Mouse (Mus musculus) retina, postnatal 7 days (tissue): Measurements from ENCODE around the gene Rnls.

Experiments
- DNase-seq: peaks from one replicate; pipeline ENCODE4 v3.0.0-alpha.2; 2012; ENCODE audit warnings: low read depth, low spot score

Gene Rnls

GRCm38 (mm10) chr19:33264224-33264993, 127.7 kb downstream of the Rnls start:
- DNase-seq = no peak

GRCm38 (mm10) chr19:33262421-33262820, 129.7 kb downstream of the Rnls start:
- DNase-seq = no peak

DNA sequence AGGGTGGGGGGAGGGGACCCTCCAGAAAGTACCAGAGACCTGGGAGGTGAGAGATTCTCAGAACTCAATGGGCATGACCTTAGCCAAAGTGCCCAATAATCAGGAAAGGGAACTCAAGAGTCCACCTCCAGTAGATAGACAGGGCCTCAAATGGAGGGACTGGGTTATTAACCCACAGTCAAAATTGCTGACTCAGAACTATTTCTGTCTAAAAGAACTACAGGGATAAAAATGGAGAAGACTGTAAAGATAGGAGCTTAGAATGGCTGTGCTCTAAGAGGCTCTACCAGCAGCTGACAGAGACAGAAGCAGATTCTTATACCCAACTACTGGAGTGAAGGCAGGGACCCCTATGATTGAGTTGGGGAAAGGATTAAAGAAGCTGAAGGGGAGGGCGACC, 132.9 kb downstream of the Rnls start:
- no peak for DNase-seq

- no peak for DNase-seq
Observed at GRCm38 (mm10) chr19:33253893-33254292, 138.2 kb downstream of the Rnls start.

DNA sequence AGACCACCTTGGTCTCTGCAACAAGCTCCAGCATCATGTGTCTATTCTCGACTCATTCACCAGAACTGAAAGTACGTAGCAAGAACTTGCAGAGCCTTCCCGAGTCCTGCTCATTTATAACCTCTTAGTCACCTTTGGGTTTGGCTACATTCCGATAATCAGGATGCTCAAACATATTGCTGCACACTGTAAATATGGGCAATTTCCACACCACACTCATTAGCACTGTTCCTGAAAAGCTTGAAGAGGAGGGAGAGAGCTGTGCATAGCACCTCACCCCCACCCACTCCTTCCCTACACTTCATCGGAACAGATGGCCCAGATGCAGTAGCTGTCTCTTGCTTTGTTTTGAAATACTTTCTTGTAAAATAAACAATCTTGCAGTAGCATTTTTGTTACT, 139.9 kb downstream of the Rnls start:
- DNase-seq = no peak

GRCm38 (mm10) chr19:33244196-33244595, 147.9 kb downstream of the Rnls start:
- DNase-seq = no peak

- no peak for DNase-seq
Observed at GRCm38 (mm10) chr19:33240386-33240785, 151.7 kb downstream of the Rnls start.

- no peak for DNase-seq
Observed at GRCm38 (mm10) chr19:33232902-33233301, 159.2 kb downstream of the Rnls start.

GRCm38 (mm10) chr19:33231303-33231702, 160.8 kb downstream of the Rnls start:
- DNase-seq = no peak

DNA sequence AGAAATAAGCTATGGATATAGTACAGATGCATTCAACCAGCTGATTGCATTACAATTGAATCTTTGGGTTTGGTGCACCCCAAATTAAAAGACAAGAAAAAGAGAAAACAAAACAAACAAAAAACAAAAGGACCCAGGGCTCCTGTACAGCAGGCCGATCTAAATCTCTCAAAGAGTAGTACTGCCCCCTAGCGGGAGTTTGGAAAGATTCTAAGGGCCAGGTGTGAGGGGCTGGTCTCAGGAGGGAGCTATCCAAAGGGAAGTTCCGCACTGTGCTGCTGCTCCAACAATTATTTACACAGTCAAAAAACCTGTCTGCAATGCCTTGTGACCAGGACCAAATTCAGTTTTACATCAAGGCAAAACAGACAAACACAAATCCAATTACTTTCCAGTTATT, 165.1 kb downstream of the Rnls start:
- peak; percentile 81 for DNase-seq

GRCm38 (mm10) chr19:33225858-33226705, 166.0 kb downstream of the Rnls start:
- DNase-seq = no peak

- DNase-seq = no peak
Observed at GRCm38 (mm10) chr19:33225002-33225376, 167.1 kb downstream of the Rnls start.

GRCm38 (mm10) chr19:33224181-33225001, 167.7 kb downstream of the Rnls start:
- DNase-seq = no peak

GRCm38 (mm10) chr19:33223766-33224165, 168.3 kb downstream of the Rnls start:
- DNase-seq = no peak

DNA sequence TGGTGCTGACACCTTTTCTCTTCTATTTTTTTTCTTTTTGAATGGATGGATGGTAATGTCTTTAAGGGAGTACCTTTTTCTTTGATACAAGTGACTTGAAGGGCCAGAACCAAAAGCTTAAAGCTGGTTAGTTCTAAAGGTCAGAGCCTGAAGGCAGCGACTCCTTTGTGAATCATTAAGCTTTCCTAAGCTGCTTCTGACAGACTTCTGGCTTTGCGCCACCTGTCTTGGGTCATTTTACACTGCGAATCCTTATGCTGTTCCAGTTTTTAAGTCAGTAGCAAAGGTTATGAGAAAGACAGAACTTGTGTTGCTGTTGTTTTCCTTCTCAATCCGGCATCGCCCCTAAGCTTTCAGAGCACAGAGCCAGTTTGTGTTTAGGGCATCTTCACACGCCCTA, 168.8 kb downstream of the Rnls start:
- DNase-seq = peak; percentile 31

- no peak for DNase-seq
Observed at GRCm38 (mm10) chr19:33222595-33223223, 169.4 kb downstream of the Rnls start.

GRCm38 (mm10) chr19:33217791-33218300, 174.2 kb downstream of the Rnls start:
- DNase-seq = no peak

GRCm38 (mm10) chr19:33209709-33210108, 182.4 kb downstream of the Rnls start:
- no peak for DNase-seq

DNA sequence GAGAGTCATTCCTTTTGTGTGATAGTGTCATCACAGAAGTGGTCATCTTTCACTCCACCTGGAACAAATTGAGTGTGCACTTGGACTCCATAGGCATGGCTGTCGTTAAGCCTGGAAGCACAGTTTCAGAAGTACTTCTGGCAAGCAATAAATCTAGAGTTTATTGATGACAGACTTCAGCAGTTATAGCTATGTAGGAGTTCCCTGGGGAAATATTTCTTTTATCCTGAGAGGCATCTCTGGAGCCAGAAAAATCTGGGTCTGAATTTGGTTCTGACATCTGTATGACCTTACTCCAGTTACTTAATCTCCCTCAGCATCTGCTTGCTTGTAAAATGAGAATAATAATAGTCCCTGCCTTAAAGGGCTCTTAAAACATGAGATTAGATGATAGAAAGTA, 184.1 kb downstream of the Rnls start:
- no peak for DNase-seq

DNA sequence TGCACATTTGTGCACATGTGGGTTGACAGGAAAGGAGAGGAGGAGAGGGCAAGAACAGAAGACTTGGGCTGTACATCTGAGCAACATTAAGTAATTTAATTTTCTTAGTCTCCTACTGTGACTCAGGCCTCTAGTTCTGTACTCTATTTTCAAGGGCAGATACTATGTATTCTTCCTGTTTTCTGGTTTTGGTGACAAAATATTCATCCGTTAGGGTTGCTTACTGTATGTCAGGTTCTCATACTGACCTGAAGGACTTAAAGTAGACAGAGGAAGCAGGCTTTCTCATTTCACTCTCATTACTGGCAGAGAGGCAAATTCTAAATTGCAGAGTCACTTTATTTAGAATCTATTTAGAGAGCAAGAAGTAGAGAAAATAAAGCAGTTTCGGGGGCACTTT, 186.7 kb downstream of the Rnls start:
- DNase-seq = no peak

DNA sequence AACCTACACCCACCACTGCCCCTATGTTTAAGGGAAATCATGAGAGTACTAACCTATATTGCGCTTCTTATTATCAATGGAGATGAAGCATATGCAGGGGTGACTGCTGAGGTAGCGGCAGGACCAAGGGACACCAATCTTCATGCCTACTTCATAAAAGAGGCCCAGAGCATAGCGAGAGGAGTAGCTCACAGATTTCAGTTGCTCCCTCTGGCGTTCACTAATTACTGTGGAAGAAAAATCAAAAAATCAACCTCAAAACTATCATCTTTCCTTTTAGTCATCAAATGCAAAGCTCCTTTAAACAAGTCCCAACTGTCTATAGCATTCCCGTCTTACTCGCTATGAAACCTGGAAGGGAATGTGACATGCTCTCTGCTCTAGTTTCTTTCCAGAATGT, 189.7 kb downstream of the Rnls start:
- no peak for DNase-seq
